17 mouse cellular contexts compared by ENCODE assay signal in the genomic region with DNA sequence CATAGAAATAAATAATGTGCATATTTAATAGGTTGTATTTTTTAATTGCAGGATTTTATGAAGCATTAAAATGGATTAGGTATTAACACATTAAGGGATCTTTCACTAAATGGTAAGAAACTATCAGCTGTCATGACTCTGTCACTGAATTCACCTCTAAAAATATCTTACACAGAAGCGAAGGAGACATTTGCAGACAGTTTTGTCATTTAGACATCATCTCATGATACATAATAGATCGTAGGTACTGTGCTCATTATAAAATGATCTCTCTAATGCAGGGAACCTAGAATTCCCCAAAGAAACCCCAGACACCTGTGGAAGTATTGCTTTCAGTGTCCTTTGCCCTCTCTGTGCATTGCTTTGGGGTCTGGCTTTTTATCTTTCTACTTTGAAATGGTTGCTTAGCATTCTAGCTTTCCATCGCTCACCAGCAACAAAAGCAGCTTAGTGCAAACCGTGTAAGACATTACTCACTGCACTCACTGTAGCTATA.
"Had no signal": no experiment of that assay in that cellular context is flagged by ENCODE, and none has a peak within 500 bp of the region (broad histone marks: within the 10 kb centered on the region; RNA-seq: fewer than 3 reads in every experiment).

No protein-coding gene starts in this region.

- H3K4me2 ChIP-seq: liver, embryonic 13.5 days; neural tube, embryonic 12.5 days; neural tube, embryonic 15.5 days; stomach, embryonic 15.5 days had no signal

- DNase-seq: kidney, adult 2 months; kidney, postnatal 25 days; layer of hippocampus, adult 9-11 months; liver, embryonic 13.5 days; lung, adult 2 months; lung, postnatal 14 days; lung, postnatal 4 days; right cerebral cortex, adult 18-20 months; right cerebral cortex, postnatal 14 days; right cerebral cortex, postnatal 4 days; thymus, postnatal 36 days had no signal

- H3K27me3 ChIP-seq: liver, embryonic 13.5 days; neural tube, embryonic 12.5 days; neural tube, embryonic 15.5 days; stomach, embryonic 15.5 days had no signal

- ATAC-seq: intestine, postnatal 0 days had no signal

- H3K36me3 ChIP-seq: liver, embryonic 13.5 days; neural tube, embryonic 12.5 days; neural tube, embryonic 15.5 days; stomach, embryonic 15.5 days had no signal

- H3K9me3 ChIP-seq: liver, embryonic 13.5 days; neural tube, embryonic 12.5 days; neural tube, embryonic 15.5 days; stomach, embryonic 15.5 days had no signal

- H3K4me1 ChIP-seq: liver, embryonic 13.5 days; neural tube, embryonic 12.5 days; neural tube, embryonic 15.5 days; stomach, embryonic 15.5 days had no signal

- H3K4me3 ChIP-seq: layer of hippocampus, adult 2 months; liver, embryonic 13.5 days; neural tube, embryonic 12.5 days; neural tube, embryonic 15.5 days; stomach, embryonic 15.5 days had no signal

- H3K9ac ChIP-seq: liver, embryonic 13.5 days; neural tube, embryonic 12.5 days; neural tube, embryonic 15.5 days; stomach, embryonic 15.5 days had no signal

- H3K27ac ChIP-seq: kidney, postnatal 0 days; layer of hippocampus, adult 2 months; liver, embryonic 13.5 days; neural tube, embryonic 12.5 days; neural tube, embryonic 15.5 days; stomach, embryonic 15.5 days had no signal
